Mouse (Mus musculus): ENCODE measurements around the gene Poc1a.
A peak's percentile ranks its signal among the peaks of the same experiment; 100 is the strongest.

Poc1a gene

DNA sequence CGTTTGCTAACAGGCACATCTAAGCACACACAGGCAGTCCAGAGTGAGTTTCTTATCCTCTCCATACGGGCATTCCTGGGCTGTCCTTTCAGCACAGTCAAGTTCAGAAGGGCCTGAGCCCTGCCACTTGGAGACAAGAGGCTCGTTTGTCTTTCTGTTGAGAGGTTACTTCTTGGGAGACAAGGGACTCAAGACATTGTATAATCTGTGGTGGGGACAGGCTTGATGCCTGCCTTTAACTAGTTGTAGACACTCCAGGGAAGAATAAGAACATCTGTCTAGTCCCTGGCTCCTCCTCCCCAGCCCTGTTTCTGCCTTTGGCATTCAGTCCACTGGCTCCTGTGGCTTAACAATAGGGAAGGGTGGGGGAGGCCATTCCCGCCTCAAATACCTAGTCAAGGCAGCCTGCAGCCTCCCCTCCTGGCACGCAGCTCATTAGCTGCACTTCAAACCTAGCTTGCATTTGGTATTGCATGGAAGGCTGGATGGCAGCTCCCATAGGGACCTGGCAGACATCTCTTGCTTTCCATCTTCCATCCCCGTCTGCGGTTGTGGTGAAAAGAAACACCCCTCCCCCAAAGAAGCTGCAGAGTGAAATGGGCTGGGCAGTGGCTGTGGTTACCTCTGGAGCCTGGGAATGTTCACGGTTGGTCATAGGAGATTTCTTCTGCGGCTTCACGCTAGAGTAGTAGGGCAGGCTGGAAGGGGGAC, 57.8 kb downstream of the Poc1a start:
- DNase-seq (ENCODE audit: low read depth) = no peak

DNA sequence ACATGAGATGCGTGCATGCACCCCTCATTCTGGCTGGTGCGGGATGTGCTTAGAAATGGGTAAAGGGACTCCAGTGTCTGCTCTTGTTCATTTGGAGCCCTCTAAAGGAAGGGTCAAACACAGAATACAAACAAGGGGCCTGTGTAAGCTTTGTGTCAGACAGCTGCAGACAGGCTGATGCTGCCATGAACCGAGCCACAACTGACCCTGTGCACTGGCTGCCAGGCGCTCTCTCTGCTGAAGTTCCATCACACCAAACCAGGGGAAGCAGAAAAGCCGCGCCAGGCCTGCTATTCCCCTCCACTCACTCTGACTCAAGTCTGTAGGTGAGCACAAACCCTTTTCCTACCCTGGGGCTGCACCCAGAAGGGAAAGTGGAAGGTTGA, 58.3 kb downstream of the Poc1a start:
- no peak for DNase-seq (ENCODE audit: low read depth)

DNA sequence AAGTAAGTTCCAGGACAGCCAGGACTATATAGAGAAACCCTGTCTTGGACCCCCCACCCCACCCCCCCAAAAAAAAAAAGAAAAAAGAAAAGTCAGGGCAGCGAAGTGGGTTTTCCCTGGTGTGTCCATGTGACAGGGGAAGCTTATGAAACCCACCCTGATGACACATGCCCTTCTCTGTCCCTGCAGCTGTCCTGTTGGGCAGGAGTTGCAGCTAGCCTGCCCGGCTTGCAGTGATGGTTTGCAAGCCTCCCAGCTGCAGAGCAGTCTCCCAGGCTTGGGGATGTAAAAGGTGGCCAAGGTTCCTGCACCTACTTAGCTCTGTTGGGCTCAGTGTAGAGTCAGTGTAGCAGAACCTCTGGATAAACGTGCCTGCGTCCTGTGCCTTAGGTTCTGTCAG, 58.9 kb downstream of the Poc1a start:
- no peak for DNase-seq (ENCODE audit: low read depth)

DNA sequence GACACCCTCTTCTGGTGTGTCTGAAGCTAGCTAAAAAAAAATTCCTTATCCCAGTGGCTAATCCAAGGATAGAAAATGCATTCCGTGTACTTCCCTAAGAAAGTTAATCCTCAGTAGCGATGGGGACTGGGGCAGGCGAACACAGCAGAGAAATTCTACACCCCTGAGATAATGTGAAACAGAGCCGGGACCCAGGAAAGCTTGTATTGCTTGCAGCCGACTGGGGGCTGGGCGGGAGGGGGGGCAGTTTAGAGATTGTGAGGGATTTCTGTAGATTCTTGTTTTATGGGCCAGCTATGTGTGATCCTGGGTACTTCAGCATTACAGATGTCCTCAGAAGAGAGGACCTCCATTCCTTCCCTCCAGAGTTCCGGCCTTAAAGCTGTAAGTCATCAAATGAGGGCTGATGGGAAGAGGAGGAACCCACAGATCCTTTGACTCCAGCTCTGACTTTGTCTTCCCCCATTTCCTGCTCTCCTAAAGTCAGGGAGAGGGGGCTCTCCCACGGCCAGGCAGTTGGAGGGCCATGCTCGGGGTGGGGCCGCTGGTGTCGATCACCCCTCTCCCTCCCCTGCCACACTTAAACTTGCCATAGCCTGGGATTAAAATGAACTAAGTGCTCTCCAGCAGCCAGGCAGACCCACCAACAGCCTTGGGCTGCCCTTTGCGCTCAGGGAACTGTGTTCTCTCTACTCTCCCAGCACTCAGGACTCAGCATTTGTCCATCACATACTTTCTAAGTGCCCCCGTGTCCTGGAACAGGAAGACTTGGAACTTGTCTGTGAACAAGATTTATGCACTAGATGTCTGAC, 59.8 kb downstream of the Poc1a start:
- no peak for DNase-seq (ENCODE audit: low read depth)

DNA sequence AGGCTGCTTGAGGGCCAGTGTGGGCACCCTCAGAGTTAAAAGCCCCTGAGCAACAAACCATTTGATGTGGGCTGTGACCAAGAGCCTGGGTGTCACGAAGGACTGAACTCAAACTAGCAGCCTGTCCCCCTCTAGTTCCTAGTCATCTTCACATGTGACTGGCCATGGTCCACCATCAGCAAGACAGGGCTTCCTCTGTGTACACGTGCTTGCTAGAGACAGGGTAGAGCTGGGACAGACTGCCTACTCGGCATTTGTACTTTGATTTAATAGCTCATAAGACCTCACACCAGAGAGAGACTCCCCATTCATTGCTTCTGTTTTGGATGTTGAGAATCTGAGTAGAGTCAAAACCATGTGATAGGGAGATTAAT, 60.4 kb downstream of the Poc1a start:
- no peak for DNase-seq (ENCODE audit: low read depth)

DNA sequence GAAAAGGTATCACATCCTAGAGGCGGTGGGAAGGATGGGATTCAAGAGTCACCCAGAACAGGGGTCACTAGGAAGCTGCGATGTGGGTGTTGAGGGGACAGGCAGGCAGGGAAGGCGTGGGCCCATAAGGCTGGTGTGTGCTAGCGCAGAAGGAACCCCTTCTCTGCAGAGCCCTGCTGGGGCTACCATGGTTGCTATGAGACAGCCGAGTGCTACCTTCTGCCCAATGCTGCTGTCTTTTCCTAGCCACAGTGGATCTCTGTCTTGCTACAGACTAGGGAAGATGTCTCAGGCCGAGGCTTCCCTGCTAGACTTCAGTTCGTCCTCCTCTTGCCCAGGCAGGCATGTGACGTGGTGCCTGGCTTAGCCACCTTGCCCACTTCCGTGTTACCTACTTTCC, 61.7 kb downstream of the Poc1a start:
- no peak for DNase-seq (ENCODE audit: low read depth)

DNA sequence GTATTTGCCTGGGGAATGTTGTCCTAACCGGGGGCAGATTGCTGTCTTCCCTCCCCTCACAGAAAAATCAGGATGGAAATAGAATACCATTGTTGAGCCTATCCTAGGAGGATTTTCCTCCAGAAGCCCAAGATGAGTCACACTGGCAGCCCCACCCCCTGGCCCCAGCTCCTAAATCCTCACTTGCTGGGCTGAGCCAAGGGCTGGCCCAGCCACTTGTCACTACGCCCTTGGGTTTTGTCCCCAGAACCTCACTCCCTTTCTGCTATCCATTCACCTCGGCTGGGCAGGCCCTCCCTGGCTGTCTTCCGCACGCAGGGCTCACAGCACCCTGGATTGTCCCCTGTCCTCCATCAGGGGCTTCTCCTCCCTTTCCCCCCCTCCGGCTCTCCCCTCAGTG, 64.3 kb downstream of the Poc1a start:
- DNase-seq (ENCODE audit: low read depth) = no peak

DNA sequence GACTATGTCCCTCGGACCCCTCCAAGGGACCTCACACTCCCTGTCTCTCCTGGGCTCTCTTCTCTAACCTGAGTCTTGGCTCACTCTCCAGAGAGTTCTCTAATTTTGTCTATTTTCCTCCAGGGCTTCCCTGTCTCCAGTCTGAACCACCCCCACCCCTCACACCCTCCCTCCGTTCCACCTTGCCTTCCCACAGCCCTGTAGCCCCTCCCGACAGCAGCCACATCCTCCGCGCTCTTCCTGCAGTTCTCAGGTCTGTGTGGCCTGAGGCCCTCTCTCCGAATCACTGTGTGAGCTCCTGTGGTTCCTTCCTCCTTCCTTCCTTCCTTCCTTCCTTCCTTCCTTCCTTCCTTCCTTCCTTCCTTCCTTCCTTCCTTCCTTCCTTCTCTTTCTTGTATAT, 64.8 kb downstream of the Poc1a start:
- DNase-seq (ENCODE audit: low read depth) = no peak

DNA sequence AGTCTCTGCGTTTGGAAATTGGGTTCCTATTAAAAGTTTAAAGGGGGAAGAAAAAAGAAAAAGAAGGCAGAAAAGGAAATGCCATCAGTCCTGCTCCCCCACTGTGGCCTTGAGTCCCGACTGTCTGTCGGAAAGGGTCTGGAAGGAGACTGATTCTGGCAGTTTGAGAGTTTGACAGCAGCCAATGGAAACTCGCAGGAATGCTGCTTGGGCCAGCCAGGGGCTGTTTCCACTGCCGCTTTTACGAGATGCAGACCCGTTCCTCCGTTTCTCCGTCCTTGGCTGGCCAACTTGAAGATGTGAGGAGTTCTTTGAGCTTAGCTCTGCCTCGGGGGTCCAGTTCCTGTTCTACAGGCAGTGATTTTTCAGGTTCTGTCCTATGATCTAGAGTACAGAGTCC, 67.4 kb downstream of the Poc1a start:
- no peak for DNase-seq (ENCODE audit: low read depth)

DNA sequence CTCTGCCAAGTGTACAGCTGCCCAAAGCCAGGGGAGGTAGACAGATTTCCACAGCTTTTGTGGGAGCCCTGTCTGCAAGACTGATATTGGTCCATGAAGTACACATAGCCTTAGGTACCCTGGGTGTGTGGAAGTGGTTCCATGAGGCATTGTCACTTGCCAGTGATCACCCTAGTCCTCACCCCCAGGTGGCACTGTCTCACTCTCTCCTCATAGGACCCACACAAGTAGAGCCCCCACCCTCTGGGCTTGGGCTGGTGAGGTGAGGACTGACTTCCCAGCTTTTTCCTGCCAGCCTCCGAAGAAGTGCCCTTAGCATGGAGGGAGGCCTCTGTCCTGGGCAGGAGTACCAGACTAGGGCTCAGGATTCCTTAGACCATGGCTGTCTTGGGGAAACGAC, 68.2 kb downstream of the Poc1a start:
- peak; percentile 54 for DNase-seq (ENCODE audit: low read depth)

DNA sequence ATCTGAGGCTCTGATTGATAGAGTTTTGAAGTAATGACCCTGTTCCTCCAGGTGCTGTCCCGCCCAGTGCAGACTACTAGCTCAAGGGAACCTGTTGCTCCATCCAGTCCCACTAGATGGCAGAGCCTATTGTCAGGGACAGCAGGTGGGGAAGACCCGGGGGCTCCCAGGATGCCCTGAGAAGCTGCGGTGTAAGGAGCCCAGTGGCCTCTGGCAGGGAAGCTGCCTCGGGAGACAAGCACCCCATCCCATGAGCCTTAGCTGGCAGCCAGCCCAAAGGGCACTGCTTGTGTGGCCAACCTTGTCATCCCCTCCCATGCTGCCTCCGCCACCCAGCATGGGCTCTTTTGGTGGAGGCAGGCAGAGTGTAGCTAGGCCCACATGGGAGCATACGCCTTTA, 70.3 kb downstream of the Poc1a start:
- DNase-seq (ENCODE audit: low read depth) = peak; percentile 21

DNA sequence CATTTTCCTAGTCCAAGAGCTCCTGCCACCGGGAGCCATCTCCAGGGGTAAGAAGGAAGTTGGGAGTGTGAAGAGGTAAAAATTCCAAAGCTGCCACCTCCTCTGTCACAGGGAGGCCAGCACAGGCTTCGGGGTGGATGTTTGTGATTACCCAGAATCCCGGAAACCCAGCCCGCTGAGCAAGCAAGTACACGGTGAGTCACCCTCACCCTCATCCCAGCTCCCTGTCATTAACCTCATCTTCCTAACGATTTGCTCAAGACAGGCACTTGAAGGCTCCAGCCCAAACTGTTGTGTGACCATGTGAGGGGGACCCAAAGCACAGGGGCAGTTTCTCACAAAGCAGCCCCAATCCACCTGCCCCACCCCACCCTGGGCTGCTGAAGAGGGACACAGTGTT, 72.9 kb downstream of the Poc1a start:
- no peak for DNase-seq (ENCODE audit: low read depth)

DNA sequence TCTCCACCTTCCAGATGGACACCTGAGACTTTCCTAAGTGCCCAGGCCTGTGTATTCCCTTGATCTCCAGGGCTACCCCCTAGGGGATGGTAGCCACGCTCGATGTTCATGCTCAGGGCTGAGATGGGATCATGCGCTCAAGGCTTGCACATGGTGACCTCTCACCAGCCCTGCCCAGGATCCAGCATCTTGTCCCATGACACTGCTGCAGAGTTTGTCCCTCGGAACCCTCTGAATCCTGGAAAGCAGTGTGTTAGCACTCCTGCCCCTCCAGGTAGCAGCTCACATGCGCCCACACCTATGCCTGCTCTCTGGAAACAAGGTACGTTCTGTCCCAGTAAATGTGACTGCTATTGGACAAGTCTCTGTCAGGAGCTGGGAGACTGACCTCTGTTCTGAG, 73.9 kb downstream of the Poc1a start:
- no peak for DNase-seq (ENCODE audit: low read depth)

DNA sequence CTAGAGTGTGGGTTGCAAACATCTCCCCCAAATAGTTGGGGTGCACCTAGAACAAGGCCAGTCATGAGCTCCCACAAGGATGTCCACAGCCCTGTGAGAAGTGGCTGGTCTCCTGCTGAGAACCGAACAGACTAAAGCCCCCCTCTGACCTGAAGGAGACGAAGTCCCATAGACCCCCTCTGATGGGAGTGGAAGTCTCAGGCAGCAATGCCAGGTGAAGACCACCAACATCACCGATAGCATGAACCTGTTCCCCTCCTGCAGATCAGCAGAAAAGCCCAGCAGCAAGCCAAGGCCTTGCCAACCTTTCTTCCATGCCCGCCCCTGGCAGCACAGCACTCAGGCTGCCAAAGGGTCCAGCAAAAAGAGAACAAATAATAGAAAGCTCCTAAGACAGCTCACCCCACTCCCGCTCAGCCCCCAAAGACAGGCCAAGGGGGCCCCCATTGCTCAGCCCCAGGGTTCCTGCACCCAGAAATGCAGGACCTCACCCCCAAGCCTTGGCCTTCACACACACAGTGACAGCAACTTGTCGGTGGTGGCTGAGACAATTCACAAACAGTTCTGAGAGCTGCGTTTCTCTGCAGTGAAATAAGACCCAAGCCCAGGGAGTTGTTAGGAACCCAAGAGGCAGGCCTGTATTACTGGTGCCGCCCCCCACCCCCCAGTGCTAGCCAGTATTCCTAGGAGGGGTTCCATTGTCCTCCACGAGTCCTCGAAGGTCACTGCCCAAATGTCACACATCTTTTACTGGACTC, 74.5 kb downstream of the Poc1a start:
- no peak for DNase-seq (ENCODE audit: low read depth)

DNA sequence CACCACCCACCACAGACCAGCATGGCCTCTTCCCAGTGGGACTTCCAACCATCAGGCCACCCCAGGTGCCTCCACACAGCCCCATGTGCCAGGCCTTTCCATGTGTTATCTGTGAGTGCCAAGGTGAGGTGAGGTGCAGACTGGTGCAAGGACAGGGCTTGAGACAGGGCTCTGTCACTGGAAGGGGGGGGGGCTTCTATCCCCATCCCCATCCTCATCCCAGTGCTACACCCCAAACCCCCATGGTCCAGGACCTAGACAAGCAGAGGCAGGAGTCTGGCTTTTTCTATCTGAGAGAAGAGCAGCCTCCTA, 75.1 kb downstream of the Poc1a start:
- no peak for DNase-seq (ENCODE audit: low read depth)

DNA sequence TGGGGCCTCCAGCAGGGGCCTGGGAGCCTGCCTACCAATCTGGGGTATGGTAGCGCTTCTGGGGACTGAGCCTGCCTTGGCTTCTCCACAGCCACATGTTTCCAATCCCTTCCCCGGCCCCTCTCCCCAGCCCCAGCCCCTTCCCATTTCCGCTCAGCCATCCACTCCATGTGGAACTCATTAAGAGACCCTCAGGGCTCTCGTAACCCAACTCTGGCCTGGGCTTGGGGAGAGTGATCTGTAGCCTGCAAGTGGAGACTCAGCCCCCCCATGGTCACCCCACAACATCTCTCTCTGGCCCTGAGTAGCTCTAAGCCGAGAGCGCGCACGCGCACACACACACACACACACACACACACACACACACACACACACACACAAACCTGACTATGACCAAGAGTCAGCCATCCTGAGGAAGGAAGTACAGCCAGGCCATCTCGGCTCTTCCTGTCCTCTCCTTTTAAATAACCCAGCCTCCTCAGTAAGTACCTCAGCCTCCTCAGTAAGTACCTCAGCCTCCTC, 75.5 kb downstream of the Poc1a start:
- DNase-seq (ENCODE audit: low read depth) = no peak

DNA sequence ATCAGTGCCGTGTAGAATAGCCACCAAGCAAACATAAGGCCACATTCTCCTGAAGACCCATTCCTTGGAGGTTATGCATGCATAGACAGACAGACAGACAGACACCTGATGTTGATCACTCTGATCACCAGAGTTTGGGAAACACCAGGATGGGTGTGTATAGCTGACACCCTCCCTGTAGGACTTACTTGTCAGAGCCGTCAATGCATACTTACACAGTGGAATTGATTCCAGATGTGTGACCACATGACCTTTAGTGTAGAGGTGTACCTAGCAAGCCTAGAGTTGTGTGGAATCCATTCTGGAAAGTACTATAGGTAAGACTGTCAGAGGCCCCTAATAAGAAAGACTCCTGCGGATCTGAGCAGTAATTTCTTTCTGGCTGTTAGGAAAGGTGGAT, 76.3 kb downstream of the Poc1a start:
- no peak for DNase-seq (ENCODE audit: low read depth)

DNA sequence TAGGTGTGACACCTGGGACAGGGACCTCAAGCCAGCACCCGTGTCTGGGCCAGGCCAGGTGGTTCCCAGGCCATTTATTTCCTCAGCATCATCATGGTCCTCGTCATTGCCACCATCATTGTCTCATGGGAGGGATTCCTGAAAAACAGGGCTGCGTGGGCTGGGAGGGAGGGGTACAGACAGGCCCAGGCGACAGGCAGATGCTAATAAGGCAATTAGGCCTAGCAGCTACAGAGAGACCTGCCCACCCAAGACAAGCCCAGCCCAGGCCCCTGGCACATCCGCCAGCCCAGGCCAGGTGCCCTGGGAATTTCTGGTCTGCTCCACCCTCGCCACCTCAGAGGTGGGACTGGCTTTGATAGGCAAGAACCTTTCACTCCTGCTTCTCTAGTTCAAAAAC, 78.4 kb downstream of the Poc1a start:
- DNase-seq (ENCODE audit: low read depth) = no peak

DNA sequence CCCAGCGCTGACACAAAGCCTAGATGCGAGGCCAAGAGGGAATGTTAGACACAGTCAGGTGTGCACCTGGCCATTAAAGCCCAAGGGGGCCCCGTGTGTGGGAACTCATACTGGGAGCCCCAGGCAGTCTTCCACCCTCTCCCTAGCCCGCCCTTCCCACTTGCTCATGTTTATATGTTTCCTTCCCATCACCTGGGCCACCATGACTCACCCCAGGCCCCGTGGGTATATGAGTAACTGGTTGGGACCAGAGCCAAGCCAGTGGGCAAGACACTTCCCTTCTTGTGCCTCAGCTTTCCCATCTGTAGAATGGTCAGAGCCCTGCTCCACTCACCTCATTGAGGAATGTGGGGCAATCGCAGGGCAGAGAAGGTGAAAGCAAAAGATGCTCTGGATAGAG, 80.3 kb downstream of the Poc1a start:
- DNase-seq (ENCODE audit: low read depth) = no peak

DNA sequence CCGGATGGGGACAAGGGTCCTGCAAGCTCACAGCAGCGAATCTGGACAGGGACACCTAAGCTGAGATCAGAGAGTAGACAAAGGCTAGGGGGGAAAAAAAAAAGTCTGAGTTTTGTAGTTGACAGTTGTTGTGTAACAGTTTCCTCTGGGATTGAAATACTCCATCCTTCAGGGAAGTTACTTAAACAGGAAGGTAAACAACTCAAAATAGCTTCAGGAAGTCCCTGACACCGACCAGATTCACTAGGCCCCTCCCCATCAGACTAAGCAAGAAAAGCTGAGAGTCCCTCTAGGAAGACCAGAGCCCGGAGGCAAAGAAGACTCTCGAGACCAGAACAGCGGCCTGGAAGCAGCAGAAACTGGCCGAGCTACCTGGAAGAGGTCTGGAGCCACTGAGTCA, 84.5 kb downstream of the Poc1a start:
- no peak for DNase-seq (ENCODE audit: low read depth)

DNA sequence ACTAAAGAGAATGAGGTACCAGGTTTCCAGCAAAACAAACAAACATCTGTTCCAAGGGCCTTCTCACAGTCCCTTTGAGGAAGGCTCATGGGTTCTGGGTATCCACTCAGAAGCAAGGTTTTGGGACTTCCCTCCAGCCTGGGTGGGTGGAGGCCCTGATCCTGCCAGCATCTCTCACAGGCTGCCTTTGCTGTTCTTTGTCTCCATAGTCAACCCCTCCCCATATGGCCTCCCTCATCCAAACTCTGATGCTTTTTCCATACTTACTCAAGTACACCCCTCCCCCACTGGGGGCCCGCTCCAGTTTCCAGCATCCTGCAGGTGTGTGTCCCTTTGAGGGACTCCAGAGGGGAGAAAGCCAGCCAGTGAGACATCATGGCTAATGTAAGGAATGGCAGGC, 85.3 kb downstream of the Poc1a start:
- no peak for DNase-seq (ENCODE audit: low read depth)

DNA sequence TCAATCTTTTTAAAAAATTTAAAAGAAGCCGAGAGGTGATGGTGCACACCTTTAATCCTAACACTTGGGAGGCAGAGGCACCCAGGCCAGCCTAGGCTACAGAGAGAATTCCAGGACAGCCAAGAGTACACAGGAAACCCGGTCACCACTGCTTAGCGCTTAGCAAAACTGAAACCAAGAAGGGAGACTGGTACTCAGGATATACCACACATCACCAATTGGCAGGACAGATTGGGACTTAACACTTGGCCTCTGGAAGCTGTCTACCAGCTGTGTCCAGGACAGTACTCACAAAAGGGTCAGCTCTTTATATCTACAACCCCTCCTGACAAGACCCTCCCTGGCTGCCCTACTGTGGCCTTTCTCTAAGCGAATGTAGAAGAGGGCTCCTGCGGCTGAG, 86.1 kb downstream of the Poc1a start:
- peak; percentile 71 for DNase-seq (ENCODE audit: low read depth)

DNA sequence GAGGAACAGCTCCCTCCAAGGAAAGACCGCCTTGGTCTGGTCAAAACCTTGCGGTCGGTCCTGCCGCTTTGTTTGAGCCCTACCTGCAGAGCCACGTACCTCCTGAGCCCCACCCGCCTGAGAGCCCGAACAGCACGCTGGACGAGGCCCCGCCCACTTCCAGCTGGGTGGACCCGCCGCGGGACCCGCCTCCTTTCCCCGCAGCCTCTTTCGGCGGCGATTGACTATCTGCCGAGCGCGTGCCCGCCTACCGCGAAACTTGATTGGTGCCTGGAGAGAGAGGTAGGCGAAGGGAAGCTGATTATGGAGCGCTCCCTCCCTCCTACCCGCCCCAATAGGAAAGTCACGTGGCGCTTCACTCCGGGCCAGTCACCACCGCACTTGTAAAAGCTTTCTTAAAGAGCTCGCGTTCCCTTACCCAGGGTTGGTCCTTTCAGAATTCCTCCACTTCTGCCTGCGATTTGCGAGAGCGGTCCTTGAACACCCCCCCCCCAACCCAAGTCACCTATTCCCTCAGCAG, 86.8 kb downstream of the Poc1a start:
- DNase-seq (ENCODE audit: low read depth) = peak; percentile 98

Measured in induced T-regulatory cell, adult 2 months (primary cell).